Mouse (Mus musculus) hindbrain, embryonic 15.5 days (tissue): ENCODE results near the gene Xkrx. TPM values are rescaled to one million over a fixed set of nuclear protein-coding genes. Genes with fewer than 3 reads are reported as not detected.
"Not testable (repeated sequence)": the region's sequence is repeated elsewhere in the genome, so short reads cannot be mapped to it uniquely, and the experiment has no call there.

ENCODE experiments used
- ATAC-seq: fragments of 200-750 bp; cut with Nextera tagmentation; 2 replicates; pipeline ENCODE4 v1.8.0; 2017; ENCODE audit warnings: low read depth, moderate number of reproducible peaks, moderate TSS enrichment; ENCODE audit not compliant: low FRiP score
- H3K27ac ChIP-seq: fragments of 300-500 bp; sonication (generic); replicated peaks from 2 replicates; pipeline ENCODE4 v1.5.1; 2015; ENCODE audit warnings: mild to moderate bottlenecking, inconsistent platforms
- H3K27me3 ChIP-seq: fragments of 300-500 bp; sonication (generic); 2 replicates; pipeline ENCODE4 v1.6.1; 2015; ENCODE audit warnings: control low read depth, inconsistent platforms
- H3K36me3 ChIP-seq: fragments of 300-500 bp; sonication (generic); 2 replicates; pipeline ENCODE4 v1.6.1; 2015; ENCODE audit warnings: control low read depth, inconsistent platforms
- H3K4me1 ChIP-seq: fragments of 300-500 bp; sonication (generic); replicated peaks from 2 replicates; pipeline ENCODE4 v1.6.1; 2015; ENCODE audit warnings: control low read depth, inconsistent platforms
- H3K4me2 ChIP-seq: fragments of 300-500 bp; sonication (generic); 2 replicates; pipeline ENCODE4 v1.6.1; 2015; ENCODE audit warnings: moderate library complexity, mild to moderate bottlenecking, inconsistent platforms
- H3K4me3 ChIP-seq: fragments of 300-500 bp; sonication (generic); 2 replicates; pipeline ENCODE4 v1.5.1; 2015; ENCODE audit warnings: mild to moderate bottlenecking, inconsistent platforms
- H3K9ac ChIP-seq: fragments of 300-500 bp; sonication (generic); 2 replicates; pipeline ENCODE4 v1.6.1; 2015; ENCODE audit warnings: inconsistent platforms
- H3K9me3 ChIP-seq: fragments of 300-500 bp; sonication (generic); 2 replicates; pipeline ENCODE4 v1.6.1; 2016; ENCODE audit warnings: control low read depth, inconsistent platforms
- WGBS: fragments of 180-500 bp; shearing (Covaris S2); methylation state at CpG from one replicate; pipeline ENCODE4 v1.1.7; 2015; 5-methylcytosine and 5-hydroxymethylcytosine counted together
- polyA plus RNA-seq: library from polyadenylated mRNA; unstranded; fragments of >200 nt; fragmentation: Nextera tagmentation; extraction: Ambion mirVana; gene quantifications from 2 replicates; pipeline ENCODE4 v1.2.1, GENCODE M21; 2015

Xkrx gene
- polyA plus RNA-seq: 0.85 and 0.89 TPM in 2 replicates

DNA sequence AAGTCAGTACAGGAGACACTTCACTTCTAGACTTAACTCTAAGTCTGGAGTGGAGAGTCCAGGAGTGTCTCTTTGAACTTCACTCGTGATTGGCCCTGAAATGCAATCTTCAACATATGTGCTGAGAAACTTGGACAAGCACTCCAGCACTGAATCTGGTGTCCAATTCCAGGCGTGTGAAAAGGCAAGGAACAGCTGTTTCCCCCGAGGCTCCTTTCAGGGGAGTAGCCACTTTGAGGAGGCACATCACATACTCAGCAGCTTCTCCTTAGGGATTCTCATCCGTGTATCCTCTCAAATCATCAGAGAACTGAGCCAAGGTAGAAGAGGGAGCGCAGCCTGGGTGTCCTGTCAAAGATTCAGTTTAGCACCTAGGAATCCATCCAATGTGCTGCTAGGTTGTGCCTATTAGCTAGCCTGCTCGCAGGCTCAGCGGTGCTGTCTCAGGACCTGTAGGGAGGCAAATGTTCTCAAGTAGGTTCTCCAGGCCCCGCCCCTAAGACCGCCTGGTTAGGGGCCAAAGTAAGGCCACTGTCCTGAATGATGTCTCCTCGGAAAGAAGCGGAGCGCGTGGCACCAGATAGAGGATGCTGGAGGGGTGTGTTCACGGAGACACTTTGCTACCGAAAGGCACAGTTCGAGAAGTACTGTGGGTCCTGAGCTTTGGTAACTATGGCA is at the start of gene Xkrx:
TSS of gene Xkrx (minus strand) at position 34 of the 678 bp plus-strand sequence.
- no peak for ATAC-seq
- Histone ChIP-seq H3K27me3 (0 out of 2 replicates have a peak, but pooled peaks cover 3% of the 10 kb centered on the region), H3K9me3 (no peaks in the 10 kb centered on the region), H3K27ac (no peak within 1 kb of the TSS), H3K9ac (0 out of 2 replicates have a peak within 1 kb of the TSS, but pooled peaks have one; percentile 10), H3K4me3 (peak within 1 kb of the TSS; percentile 41), H3K4me2 (peak within 1 kb of the TSS; percentile 59), H3K4me1 (no peaks in the 10 kb centered on the region), H3K36me3 (no peaks in the 10 kb centered on the region)
- 32% methylated on average over 16 of the region's 16 CpGs for WGBS

DNA sequence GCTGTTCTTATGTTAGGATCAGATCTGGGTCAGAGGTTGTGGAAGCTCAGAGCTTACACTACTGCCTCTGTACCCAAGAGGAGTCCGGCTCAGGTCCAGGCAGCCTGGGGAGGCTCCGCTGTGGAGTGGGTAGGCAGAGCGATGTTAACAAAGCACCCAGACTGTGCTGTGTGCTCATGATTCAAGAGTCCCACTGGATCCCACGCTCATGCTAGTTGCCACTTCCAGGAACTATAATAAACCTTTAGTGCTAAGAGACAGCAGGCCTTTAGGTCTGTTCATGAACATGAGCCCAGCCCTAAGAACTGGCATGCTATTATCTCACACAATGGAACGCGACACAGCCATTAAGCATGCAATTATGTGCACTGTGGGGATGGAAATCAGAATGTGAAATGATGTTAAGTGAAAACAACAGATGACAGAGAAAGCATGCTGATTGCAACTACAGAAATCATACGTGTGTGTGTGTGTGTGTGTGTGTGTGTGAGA is 49.3 kb upstream of the Xkrx start:
- H3K9me3 ChIP-seq: no peaks in the 10 kb centered on the region
- 63% methylated on average over 7 of the region's 7 CpGs for WGBS
- H3K27ac ChIP-seq: no peak overlapping the region
- H3K27me3 ChIP-seq: no peaks in the 10 kb centered on the region
- no peak overlapping the region for H3K9ac ChIP-seq
- no peak overlapping the region for H3K4me2 ChIP-seq
- no peaks in the 10 kb centered on the region for H3K36me3 ChIP-seq
- no peaks in the 10 kb centered on the region for H3K4me1 ChIP-seq
- no peak for ATAC-seq
- no peak overlapping the region for H3K4me3 ChIP-seq

DNA sequence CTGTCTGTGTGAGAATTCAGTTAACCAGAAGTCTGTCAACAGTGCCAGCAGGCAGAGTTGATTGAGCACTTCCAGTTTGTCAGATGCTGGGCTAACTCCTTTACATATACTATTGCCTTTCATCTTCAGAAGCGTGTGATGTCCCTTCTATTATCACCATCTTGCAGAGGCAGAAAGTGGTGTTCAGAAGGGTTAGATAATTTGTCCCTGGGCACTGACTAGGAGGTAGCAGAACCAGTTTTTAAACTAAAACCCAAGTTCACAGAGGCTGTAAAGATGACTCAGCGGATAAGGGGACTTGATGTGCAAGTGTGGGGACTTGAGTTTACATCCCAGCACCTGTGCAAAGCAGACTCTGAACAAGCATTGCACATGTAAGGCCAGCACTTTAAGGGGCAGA is 46.6 kb upstream of the Xkrx start:
- Histone ChIP-seq H3K9ac (no peak overlapping the region), H3K27ac (no peak overlapping the region), H3K9me3 (no peaks in the 10 kb centered on the region), H3K4me2 (no peak overlapping the region), H3K27me3 (no peaks in the 10 kb centered on the region), H3K4me3 (no peak overlapping the region), H3K36me3 (no peaks in the 10 kb centered on the region), H3K4me1 (no peaks in the 10 kb centered on the region)
- 85% methylated on average over 2 of the region's 2 CpGs for WGBS
- no peak for ATAC-seq

DNA sequence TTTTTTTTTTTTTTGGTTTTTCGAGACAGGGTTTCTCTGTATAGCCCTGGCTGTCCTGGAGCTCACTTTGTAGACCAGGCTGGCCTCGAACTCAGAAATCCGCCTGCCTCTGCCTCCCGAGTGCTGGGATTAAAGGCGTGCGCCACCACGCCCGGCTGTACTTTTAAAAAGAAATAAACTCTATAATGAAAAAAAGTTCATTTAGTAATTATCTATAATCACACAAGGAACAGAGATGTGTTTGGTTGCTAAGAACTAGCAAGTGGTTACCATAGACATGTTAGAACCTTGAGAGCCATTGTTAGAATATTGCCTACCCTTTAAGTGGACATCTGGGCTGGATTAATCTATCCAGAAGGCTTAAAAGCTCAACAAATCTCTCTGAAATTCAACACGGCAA is 25.3 kb upstream of the Xkrx start, which contains the start of gene Arl13a:
TSS of gene Arl13a (plus strand) at position 301 of the 400 bp plus-strand sequence.
- not testable (repeated sequence) for H3K4me2 ChIP-seq, ATAC-seq, H3K4me1 ChIP-seq, H3K27ac ChIP-seq, H3K36me3 ChIP-seq, H3K27me3 ChIP-seq, H3K9me3 ChIP-seq, H3K9ac ChIP-seq, H3K4me3 ChIP-seq
- 97% methylated on average over 9 of the region's 9 CpGs for WGBS

DNA sequence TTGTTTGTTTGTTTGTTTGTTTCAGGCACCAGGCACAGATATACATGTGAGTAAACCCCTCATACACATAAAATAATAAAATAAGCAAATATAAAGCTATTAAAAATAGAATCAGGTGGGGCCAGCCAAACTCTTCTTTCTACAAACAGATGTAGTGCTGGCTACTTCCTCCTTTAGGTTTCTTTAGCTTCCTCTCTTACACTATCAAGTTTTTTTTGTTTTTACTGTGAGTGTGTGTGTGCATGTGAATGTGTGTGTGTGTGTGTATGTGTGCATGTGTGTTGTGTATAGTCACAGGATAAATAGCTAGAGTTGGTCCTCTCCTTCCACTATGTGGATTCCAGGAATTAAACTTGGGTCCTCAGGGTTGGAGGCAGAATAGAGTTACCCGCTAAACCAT is 12.8 kb upstream of the Xkrx start:
- Histone ChIP-seq H3K9ac (no peak overlapping the region), H3K4me1 (no peaks in the 10 kb centered on the region), H3K9me3 (no peaks in the 10 kb centered on the region), H3K36me3 (no peaks in the 10 kb centered on the region), H3K27ac (no peak overlapping the region), H3K4me2 (no peak overlapping the region), H3K4me3 (no peak overlapping the region), H3K27me3 (no peaks in the 10 kb centered on the region)
- WGBS: 93% methylated on average over 1 of the region's 1 CpGs
- no peak for ATAC-seq

DNA sequence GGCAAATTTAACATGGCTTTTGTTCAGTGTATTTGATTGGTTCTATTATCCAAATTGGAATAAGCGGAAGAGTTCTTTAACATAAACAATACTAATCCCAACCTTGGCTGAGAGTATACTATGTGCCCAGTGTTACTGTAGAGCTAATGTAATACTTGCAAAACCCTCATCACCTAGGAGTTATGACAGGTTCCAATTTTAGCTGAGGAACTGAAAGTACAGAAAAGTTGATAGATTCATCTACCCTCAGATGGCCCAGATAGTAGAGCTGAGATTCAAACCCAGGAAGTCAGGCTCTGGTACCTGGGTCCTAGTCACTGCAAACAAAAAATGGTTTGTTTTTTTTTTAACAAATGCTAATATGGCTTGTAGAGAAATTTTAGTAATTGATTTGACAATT is 8.7 kb upstream of the Xkrx start:
- Histone ChIP-seq H3K9ac (no peak overlapping the region), H3K4me1 (no peaks in the 10 kb centered on the region), H3K27ac (no peak overlapping the region), H3K9me3 (no peaks in the 10 kb centered on the region), H3K4me2 (no peak overlapping the region), H3K27me3 (no peaks in the 10 kb centered on the region), H3K36me3 (no peaks in the 10 kb centered on the region), H3K4me3 (no peak overlapping the region)
- ATAC-seq: no peak
- 100% methylated on average over 1 of the region's 1 CpGs for WGBS

DNA sequence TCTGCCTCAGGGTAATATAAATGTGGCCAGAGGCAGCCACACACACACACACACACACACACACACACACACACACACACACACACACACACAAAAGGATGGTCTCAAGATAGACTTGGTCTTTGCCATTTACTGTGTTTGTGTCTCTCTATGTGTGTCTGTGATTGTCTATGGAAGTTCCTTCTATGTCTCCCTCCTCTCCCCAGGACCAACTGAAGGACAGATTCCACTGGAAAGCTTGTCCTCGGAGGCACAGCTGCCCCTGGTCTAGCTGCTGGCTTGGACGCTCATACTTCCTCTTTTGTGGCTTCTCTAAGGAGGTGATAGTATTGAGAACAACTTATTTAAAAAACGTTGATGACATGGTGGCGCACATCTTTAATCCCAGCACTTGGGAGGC is 1.6 kb upstream of the Xkrx start:
- Histone ChIP-seq H3K9me3 (no peaks in the 10 kb centered on the region), H3K9ac (no peak overlapping the region), H3K27me3 (0 out of 2 replicates have a peak, but pooled peaks cover 3% of the 10 kb centered on the region), H3K4me2 (peak overlapping the region; percentile 59), H3K36me3 (no peaks in the 10 kb centered on the region), H3K4me1 (no peaks in the 10 kb centered on the region), H3K4me3 (no peak overlapping the region), H3K27ac (no peak overlapping the region)
- ATAC-seq: no peak
- WGBS: 66% methylated on average over 4 of the region's 4 CpGs

DNA sequence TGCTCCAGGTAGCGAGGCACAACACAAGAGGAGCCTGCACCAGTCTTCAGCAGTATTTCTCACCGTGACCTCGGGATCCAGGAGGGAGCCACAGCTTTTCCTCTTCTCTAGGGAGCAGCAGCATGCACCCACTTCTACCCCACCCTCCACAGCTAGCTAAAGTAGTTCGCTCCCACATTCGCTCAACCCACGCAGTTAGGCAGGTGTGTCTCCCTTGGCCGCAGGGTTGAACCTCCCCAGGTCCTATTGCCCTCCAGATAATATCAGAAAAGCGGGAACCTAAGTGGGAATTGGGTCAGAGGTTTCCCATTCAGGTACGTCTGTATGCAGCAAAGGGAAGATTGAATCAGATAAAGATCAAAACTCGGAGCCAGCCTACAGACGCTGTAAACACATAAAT is 950 bp upstream of the Xkrx start:
- 32% methylated on average over 11 of the region's 11 CpGs for WGBS
- ATAC-seq: 0 out of 2 replicates have a peak, but pooled peaks have one; percentile 51
- Histone ChIP-seq H3K4me2 (peak overlapping the region; percentile 59), H3K9ac (0 out of 2 replicates have a peak overlapping the region, but pooled peaks have one; percentile 10), H3K27me3 (0 out of 2 replicates have a peak, but pooled peaks cover 3% of the 10 kb centered on the region), H3K4me3 (peak overlapping the region; percentile 41), H3K27ac (no peak overlapping the region), H3K9me3 (no peaks in the 10 kb centered on the region), H3K4me1 (no peaks in the 10 kb centered on the region), H3K36me3 (no peaks in the 10 kb centered on the region)

DNA sequence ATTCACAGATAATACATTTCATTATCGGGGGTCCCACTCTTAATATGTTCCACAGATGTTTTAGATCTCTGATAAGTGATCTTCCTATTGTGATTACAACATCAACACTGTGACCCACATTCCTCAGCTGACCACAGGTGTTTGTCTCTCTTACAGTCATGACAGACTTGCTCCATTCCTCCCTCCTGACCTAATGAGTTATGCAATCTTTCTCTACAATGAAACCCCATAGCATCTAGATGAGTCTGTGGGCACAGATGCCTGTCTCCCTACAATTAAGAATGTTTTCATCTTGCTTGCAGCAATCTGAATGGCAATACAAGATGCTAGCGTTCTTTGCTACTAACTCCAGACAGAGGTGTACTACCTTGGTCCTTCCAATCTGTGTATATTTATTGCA is 1.4 kb downstream of the Xkrx start:
- Histone ChIP-seq H3K4me1 (no peaks in the 10 kb centered on the region), H3K27ac (no peak overlapping the region), H3K9ac (no peak overlapping the region), H3K36me3 (no peaks in the 10 kb centered on the region), H3K27me3 (0 out of 2 replicates have a peak, but pooled peaks cover 3% of the 10 kb centered on the region), H3K4me2 (no peak overlapping the region), H3K4me3 (no peak overlapping the region), H3K9me3 (no peaks in the 10 kb centered on the region)
- 83% methylated on average over 2 of the region's 2 CpGs for WGBS
- no peak for ATAC-seq

DNA sequence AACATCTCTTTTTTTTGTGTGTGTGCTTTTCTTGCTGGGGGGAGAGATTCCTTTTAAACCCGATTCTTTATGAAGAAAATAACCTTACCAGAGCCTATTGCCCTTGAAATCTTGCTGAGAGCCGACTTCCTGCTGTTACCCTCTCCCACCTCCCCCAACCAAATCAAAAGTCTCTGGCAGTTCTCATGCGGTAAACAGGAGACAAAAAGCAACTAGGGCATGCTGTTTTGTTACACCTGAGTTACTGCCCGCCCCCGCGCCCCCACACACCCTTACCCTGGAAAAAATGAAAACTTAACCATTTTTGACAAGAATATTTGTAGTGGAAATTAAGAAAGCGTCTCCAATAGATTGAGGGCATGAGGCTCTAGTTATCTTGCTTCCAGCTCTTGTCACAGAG is 3.7 kb downstream of the Xkrx start:
- no peak for ATAC-seq
- Histone ChIP-seq H3K4me3 (no peak overlapping the region), H3K27ac (no peak overlapping the region), H3K9me3 (no peaks in the 10 kb centered on the region), H3K4me2 (no peak overlapping the region), H3K27me3 (0 out of 2 replicates have a peak, but pooled peaks cover 3% of the 10 kb centered on the region), H3K4me1 (no peaks in the 10 kb centered on the region), H3K36me3 (no peaks in the 10 kb centered on the region), H3K9ac (no peak overlapping the region)
- WGBS: 38% methylated on average over 7 of the region's 7 CpGs

DNA sequence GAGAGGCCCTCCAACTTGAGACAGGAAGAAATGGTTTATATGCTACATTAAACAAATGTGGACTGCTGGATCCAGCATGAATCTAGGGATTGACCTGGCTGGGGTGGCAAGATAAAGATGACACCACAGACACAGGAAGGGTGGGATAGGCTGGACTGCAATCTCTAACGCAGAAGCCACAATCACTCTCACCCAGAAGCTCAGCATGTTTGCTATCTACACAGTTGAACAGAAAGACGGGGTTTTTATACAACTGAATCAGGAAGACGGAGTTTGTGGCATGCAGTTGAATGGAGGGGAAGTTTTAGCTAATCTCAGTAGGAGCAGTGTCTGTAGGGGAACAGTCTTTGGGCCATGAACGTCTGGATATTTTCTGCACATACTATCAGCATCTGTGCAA is 19.9 kb downstream of the Xkrx start:
- Histone ChIP-seq H3K27ac (no peak overlapping the region), H3K4me1 (no peaks in the 10 kb centered on the region), H3K36me3 (no peaks in the 10 kb centered on the region), H3K27me3 (no peaks in the 10 kb centered on the region), H3K9ac (no peak overlapping the region), H3K4me2 (no peak overlapping the region), H3K9me3 (no peaks in the 10 kb centered on the region), H3K4me3 (no peak overlapping the region)
- 93% methylated on average over 4 of the region's 4 CpGs for WGBS
- no peak for ATAC-seq

DNA sequence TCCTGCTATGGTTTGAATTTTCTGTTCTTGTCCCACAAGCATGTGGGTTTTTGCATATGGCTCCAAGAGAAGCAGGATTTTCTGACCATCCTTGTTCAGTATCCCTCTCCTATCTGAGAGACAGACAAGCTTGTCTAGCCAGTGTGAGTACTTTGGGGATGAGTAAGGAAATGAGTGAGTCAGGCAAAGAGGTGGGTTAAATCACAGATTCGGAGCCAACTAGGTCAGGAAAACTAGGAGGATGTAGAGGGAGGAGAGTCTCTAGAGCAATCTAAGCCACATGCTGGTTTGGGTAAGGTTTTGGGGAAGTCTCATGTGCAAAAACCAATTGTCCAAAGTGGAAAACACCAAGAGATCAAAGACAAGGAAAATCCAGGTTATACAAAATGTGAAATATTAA is 20.3 kb downstream of the Xkrx start:
- ATAC-seq: no peak
- Histone ChIP-seq H3K4me3 (no peak overlapping the region), H3K36me3 (no peaks in the 10 kb centered on the region), H3K9ac (no peak overlapping the region), H3K9me3 (no peaks in the 10 kb centered on the region), H3K27ac (no peak overlapping the region), H3K27me3 (no peaks in the 10 kb centered on the region), H3K4me1 (no peaks in the 10 kb centered on the region), H3K4me2 (no peak overlapping the region)
- 83% methylated on average over 1 of the region's 1 CpGs for WGBS
